Mouse (Mus musculus) lung, adult 2 months (tissue): ENCODE results near the gene Rftn1.

Source experiments
- CTCF ChIP-seq: fragments of 200-500 bp; IDR thresholded peaks from 2 replicates; pipeline ENCODE4 v1.5.1; 2011; ENCODE audit warnings: mild to moderate bottlenecking, low read length, control low read depth; ENCODE audit not compliant: insufficient read depth
- POLR2A ChIP-seq: fragments of 200-500 bp; IDR thresholded peaks from 2 replicates; pipeline ENCODE4 v1.6.1; 2011; ENCODE audit warnings: low read depth, mild to moderate bottlenecking, control low read depth, low read length, borderline replicate concordance; ENCODE audit errors: extremely low read depth

- no peak for TF ChIP-seq CTCF
- TF ChIP-seq POLR2A, result no peak
Measured at GRCm38 (mm10) chr17:50000580-50000979, 189.9 kb downstream of the Rftn1 start.
